Mouse (Mus musculus): ENCODE data around the gene Lamc3.

DNA sequence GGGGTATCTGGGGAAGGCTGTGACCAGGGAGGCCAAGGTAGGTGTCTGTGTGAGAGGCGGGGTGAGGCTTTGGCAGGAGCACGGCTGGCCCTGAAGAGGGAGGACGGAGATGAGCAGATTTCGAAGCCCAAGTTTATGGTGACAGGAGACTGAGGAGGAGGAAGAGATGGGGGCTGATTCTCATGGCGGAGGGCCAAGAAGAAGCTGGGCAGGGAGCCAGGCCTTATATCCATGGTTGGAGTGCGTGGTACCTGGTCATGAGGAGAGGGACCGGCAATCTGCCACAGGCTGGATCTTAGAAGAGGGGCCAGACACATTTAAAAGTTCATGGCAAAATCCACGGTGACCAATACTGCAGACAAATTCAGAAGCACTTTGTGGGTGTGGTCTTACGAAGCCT is 19.3 kb downstream of the Lamc3 start:
- TF ChIP-seq POLR2A (IDR thresholded peaks at IDR 0.05; ENCODE audit: low read depth, low read length), result no peak
- TF ChIP-seq CTCF (conservative IDR thresholded peaks at IDR 0.05; ENCODE audit: insufficient read depth, insufficient read length, low read depth, low read length), result no peak
